Mouse (Mus musculus) liver, adult 2 months (tissue): ENCODE results near the gene Acot8. TPM values are rescaled to one million over a fixed set of nuclear protein-coding genes. Genes with fewer than 3 reads are reported as not detected.

Experiments
- DNase-seq: peaks from one replicate; pipeline ENCODE4 v3.0.0-alpha.2; 2011; ENCODE audit warnings: low read depth, low spot score; ENCODE audit errors: extremely low read depth
- H3K27ac ChIP-seq: fragments of 200-500 bp; replicated peaks from 2 replicates; pipeline ENCODE4 v1.5.1; 2012; ENCODE audit warnings: low read depth, mild to moderate bottlenecking, control low read depth, inconsistent platforms, low read length; ENCODE audit not compliant: insufficient read depth
- H3K27me3 ChIP-seq: fragments of 200-500 bp; 2 replicates; pipeline ENCODE4 v1.6.1; 2012; ENCODE audit warnings: mild to moderate bottlenecking, moderate library complexity, low read length, inconsistent platforms; ENCODE audit not compliant: control insufficient read depth, insufficient read depth
- H3K36me3 ChIP-seq: fragments of 200-500 bp; 2 replicates; pipeline ENCODE4 v1.6.1; 2012; ENCODE audit warnings: low read length, inconsistent platforms; ENCODE audit not compliant: control insufficient read depth, insufficient read depth
- H3K4me1 ChIP-seq: fragments of 200-500 bp; 2 replicates; pipeline ENCODE4 v1.6.1; 2011; ENCODE audit warnings: low read length; ENCODE audit not compliant: control insufficient read depth, insufficient read depth
- H3K4me3 ChIP-seq: fragments of 200-500 bp; 2 replicates; pipeline ENCODE4 v1.5.1; 2011; ENCODE audit warnings: low read depth, mild to moderate bottlenecking, control low read depth, low read length, moderate library complexity; ENCODE audit not compliant: insufficient read depth
- H3K79me2 ChIP-seq: fragments of 200-500 bp; 2 replicates; pipeline ENCODE4 v1.6.1; 2012; ENCODE audit warnings: inconsistent platforms, mild to moderate bottlenecking, low read length, moderate library complexity; ENCODE audit not compliant: control insufficient read depth, insufficient read depth
- H3K9ac ChIP-seq: fragments of 200-500 bp; 2 replicates; pipeline ENCODE4 v1.6.1; 2012; ENCODE audit warnings: low read depth, mild to moderate bottlenecking, control low read depth, inconsistent platforms, low read length
- CTCF ChIP-seq: fragments of 200-500 bp; IDR thresholded peaks from 2 replicates; pipeline ENCODE4 v1.5.1; 2011; ENCODE audit warnings: low read depth, low read length, control low read depth
- POLR2A ChIP-seq: fragments of 200-500 bp; IDR thresholded peaks from 2 replicates; pipeline ENCODE4 v1.6.1; 2011; ENCODE audit warnings: low read length, control low read depth; ENCODE audit not compliant: insufficient read depth; ENCODE audit errors: extremely low read depth
- WGBS: fragments of 180-500 bp; shearing (Covaris S2); methylation state at CpG from one replicate; pipeline ENCODE4 v1.1.7; 2018; 5-methylcytosine and 5-hydroxymethylcytosine counted together
- polyA plus RNA-seq: library from polyadenylated mRNA; depleted of rRNA; stranded (reverse); fragments of >200 nt; gene quantifications from 2 replicates; pipeline ENCODE4 v1.2.3, GENCODE M21; 2012
- total RNA-seq: library from RNA; depleted of rRNA; stranded (reverse); fragments of >200 nt; gene quantifications from 2 replicates; pipeline ENCODE4 v1.2.3, GENCODE M21; 2014

Gene Acot8
- total and polyA plus RNA-seq, 2 experiments: 25.8 to 46.1 TPM

DNA sequence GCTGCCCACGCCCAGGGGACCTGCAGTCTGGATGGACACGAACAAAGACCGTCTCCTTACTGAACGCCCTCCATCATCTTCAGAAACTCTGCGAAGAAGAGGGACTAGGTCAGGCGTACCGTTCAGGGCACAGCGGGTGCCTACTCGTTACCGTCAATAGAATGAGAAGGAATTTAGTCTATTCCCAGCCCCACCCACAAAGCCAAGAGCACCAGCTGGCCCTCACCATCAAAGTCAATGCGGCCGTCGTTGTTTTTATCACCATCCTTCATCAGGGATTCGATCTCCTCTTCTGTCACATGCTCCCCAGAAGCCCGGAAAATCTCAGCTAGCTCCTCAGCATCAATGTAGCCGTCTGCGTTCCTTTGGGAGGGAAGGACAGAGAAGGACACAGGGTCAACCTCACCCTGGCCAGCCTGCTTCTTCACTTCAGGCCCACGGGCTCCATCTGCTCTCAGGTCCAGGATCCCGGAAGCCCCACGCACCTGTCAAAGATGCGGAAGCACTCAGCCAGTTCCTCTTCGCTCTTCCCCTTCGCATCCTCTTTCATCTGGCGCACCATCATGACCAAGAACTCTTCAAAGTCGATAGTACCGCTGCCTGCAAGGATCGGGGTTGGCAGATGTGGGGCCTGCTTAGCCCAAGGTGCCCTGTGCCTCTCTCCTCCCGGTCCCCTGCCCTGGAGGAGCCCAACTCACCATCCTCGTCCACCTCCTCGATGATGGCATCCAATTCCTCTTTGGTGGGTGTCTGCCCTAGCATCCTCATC is 27.3 kb downstream of the Acot8 start:
- H3K27me3 ChIP-seq: no peaks in the 10 kb centered on the region
- 81% methylated on average over 30 of the region's 30 CpGs for WGBS

DNA sequence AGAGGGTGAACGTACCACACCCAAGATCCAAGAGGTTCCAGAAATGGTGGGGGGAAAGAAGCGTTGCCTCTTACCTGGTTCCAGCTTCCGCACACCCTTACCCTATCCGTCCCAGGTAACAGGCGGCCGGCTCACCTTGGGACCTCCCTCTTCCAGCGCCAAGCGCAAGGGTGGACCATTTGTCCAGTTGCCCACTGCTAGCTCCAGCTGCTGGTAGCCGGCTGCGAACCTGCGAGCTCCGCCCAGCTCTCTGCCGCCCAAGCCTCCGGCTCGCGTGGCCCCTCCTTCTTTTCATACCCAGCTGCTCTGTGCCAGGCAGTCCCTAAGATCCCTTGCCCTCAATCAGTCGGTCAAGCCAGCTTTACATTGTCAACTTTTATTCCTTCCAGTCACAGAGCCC is 27.9 kb downstream of the Acot8 start:
- H3K4me1 ChIP-seq: no peaks in the 10 kb centered on the region
- 69% methylated on average over 17 of the region's 17 CpGs for WGBS
- H3K27me3 ChIP-seq: no peaks in the 10 kb centered on the region

More for the DNA sequence above, 27.3 kb downstream of the Acot8 start:
- DNase-seq: no peak
- H3K4me3 ChIP-seq: no peak overlapping the region
- no peaks in the 10 kb centered on the region for H3K4me1 ChIP-seq
- H3K79me2 ChIP-seq: no peaks in the 10 kb centered on the region
- TF ChIP-seq POLR2A (no peak), CTCF (no peak)
- no peak overlapping the region for H3K27ac ChIP-seq
- H3K36me3 ChIP-seq: no peaks in the 10 kb centered on the region
- H3K9ac ChIP-seq: no peak overlapping the region

DNA sequence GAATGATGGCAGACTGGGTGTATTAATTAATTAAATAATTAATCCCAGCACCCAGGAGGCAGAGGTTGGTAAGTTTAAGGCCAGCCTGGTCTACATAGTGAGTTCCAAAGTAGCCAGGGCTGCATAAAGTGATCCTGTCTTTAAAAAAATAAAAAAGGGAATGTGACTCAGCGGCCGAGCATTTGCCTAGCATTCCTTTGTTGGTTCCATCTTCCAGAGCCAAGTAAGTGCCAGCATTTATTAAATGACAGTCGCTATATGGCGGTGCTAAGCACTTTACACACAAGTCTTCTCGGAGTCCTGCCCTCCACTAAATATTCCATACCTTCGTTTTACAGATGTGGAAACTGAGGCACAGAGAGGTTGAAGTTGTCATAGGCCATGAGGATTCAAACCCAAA is 28.6 kb downstream of the Acot8 start:
- H3K4me1 ChIP-seq: no peaks in the 10 kb centered on the region
- H3K79me2 ChIP-seq: no peaks in the 10 kb centered on the region
- TF ChIP-seq CTCF (no peak), POLR2A (no peak)
- DNase-seq: no peak
- no peak overlapping the region for H3K27ac ChIP-seq
- no peaks in the 10 kb centered on the region for H3K36me3 ChIP-seq
- H3K9ac ChIP-seq: no peak overlapping the region
- H3K27me3 ChIP-seq: no peaks in the 10 kb centered on the region
- 91% methylated on average over 6 of the region's 6 CpGs for WGBS
- no peak overlapping the region for H3K4me3 ChIP-seq

More for the DNA sequence above, 27.9 kb downstream of the Acot8 start:
- DNase-seq: no peak
- Histone ChIP-seq H3K79me2 (no peaks in the 10 kb centered on the region), H3K27ac (no peak overlapping the region), H3K36me3 (no peaks in the 10 kb centered on the region), H3K4me3 (no peak overlapping the region), H3K9ac (no peak overlapping the region)
- TF ChIP-seq CTCF (no peak), POLR2A (no peak)

DNA sequence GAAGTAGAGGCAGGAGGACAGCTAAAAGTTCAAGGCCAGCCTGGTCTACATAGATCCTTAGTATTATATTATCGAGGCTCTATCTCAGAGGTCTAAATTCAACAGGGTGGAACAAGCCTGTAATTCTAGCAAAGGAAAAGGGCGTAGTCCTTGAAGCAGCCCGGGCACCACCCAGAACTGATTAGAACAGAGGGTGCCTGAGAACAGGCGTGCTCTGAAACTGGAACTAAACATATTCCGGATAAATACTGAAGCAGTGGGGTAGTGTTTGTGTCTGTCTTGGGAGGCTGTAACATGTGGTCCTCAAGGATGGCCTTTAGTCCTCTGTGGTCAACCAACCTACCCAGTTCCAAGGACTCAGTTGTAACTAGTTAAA is 30.7 kb downstream of the Acot8 start:
- Histone ChIP-seq H3K9ac (no peak overlapping the region), H3K27me3 (no peaks in the 10 kb centered on the region), H3K36me3 (no peaks in the 10 kb centered on the region), H3K4me3 (no peak overlapping the region), H3K27ac (no peak overlapping the region), H3K79me2 (no peaks in the 10 kb centered on the region), H3K4me1 (no peaks in the 10 kb centered on the region)
- TF ChIP-seq POLR2A (no peak), CTCF (no peak)
- no peak for DNase-seq
- WGBS: 76% methylated on average over 5 of the region's 5 CpGs

DNA sequence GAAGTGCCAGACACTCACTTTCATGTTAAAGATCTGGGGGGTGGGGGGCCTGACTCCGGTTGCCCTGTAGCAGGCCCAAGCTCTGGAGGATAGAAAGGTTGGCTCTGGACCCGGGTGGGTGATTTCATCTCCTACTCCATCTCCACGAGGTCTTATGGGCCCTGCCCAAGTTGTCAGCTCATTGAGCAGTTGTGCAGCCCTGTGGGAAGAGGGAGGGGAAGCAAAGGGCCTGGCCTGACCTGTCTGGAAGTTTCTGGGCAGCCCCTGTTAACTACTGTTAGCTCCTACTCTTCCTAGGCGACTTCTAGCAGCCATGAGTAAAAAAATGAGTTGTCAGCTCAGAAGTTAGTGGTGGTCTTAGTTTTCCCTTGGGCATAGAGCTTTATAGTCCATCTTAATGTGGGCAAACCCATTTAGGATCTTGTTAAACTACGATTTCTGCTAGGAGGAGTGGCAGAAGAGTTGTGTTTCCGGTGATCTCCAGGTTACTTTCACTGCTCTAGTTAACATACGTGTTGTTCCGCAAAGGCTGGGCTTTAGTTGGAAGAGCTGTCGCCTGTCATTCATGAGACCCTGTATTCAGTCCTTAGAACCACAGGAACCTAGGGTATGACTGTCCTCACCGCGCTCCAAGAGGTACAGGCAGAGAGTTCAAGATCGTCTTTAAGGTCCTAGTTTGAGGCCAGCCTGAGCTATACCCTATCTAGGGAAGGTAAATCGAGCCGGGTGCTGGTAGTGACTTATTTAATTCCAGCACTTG is 31.3 kb downstream of the Acot8 start:
- Histone ChIP-seq H3K36me3 (no peaks in the 10 kb centered on the region), H3K79me2 (no peaks in the 10 kb centered on the region), H3K4me1 (no peaks in the 10 kb centered on the region), H3K4me3 (no peak overlapping the region), H3K27me3 (no peaks in the 10 kb centered on the region), H3K27ac (no peak overlapping the region), H3K9ac (no peak overlapping the region)
- WGBS: 90% methylated on average over 14 of the region's 14 CpGs
- no peak for DNase-seq
- TF ChIP-seq POLR2A: no peak
- TF ChIP-seq CTCF: no peak

DNA sequence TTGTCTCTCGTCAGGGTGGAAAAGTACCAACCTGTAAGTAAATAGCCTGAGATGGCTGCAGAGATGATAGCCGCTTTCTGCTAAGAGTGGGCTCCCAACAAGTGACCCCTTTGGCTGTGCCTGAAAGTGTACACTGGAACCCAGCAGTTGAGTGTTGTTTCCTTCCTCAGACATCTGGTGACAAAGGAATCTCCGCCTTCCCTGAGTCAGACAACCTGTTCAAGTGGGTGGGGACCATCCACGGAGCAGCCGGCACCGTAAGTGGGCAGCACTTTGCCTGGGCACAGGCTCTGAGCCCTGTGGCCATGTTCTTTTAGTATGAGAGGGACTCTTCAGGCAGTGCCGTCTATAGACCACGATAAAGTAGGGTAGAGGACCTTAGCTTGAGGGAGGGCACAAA is 33.6 kb downstream of the Acot8 start:
- WGBS: 77% methylated on average over 8 of the region's 8 CpGs
- no peaks in the 10 kb centered on the region for H3K79me2 ChIP-seq
- DNase-seq: no peak
- H3K9ac ChIP-seq: no peak overlapping the region
- H3K4me3 ChIP-seq: no peak overlapping the region
- no peak overlapping the region for H3K27ac ChIP-seq
- TF ChIP-seq CTCF (no peak), POLR2A (no peak)
- H3K36me3 ChIP-seq: no peaks in the 10 kb centered on the region
- H3K27me3 ChIP-seq: no peaks in the 10 kb centered on the region
- no peaks in the 10 kb centered on the region for H3K4me1 ChIP-seq
